Mouse (Mus musculus): ENCODE data around the gene Aspdh.

The Aspdh gene

GRCm38 (mm10) chr7:44465111-44465510 lies at the start of gene Aspdh:
Aspdh (plus strand) TSS chr7:44465391.
- no peak for DNase-seq

- no peak for DNase-seq
Observed at GRCm38 (mm10) chr7:44427666-44428065, 37.5 kb upstream of the Aspdh start.

- no peak for DNase-seq
Observed at GRCm38 (mm10) chr7:44428171-44428950, 36.8 kb upstream of the Aspdh start.

GRCm38 (mm10) chr7:44428968-44429521 lies 36.1 kb upstream of the Aspdh start, which contains the start of gene Lrrc4b:
Lrrc4b (plus strand) TSS chr7:44429018.
- DNase-seq = no peak

GRCm38 (mm10) chr7:44429534-44430488 lies 35.4 kb upstream of the Aspdh start:
- DNase-seq = no peak

- no peak for DNase-seq
Observed at GRCm38 (mm10) chr7:44432550-44432949, 32.6 kb upstream of the Aspdh start.

GRCm38 (mm10) chr7:44433371-44433770 lies 31.8 kb upstream of the Aspdh start:
- no peak for DNase-seq

GRCm38 (mm10) chr7:44434089-44434488 lies 31.1 kb upstream of the Aspdh start:
- DNase-seq = no peak

- DNase-seq = no peak
Observed at GRCm38 (mm10) chr7:44435796-44436195, 29.4 kb upstream of the Aspdh start.

- no peak for DNase-seq
Observed at GRCm38 (mm10) chr7:44436267-44436666, 28.9 kb upstream of the Aspdh start.

GRCm38 (mm10) chr7:44437188-44437587 lies 28.0 kb upstream of the Aspdh start:
- DNase-seq = no peak

GRCm38 (mm10) chr7:44437933-44438332 lies 27.3 kb upstream of the Aspdh start:
- no peak for DNase-seq

- no peak for DNase-seq
Observed at GRCm38 (mm10) chr7:44439696-44440095, 25.5 kb upstream of the Aspdh start.

- DNase-seq = no peak
Observed at GRCm38 (mm10) chr7:44440479-44440878, 24.7 kb upstream of the Aspdh start.

GRCm38 (mm10) chr7:44441180-44441579 lies 24.0 kb upstream of the Aspdh start:
- no peak for DNase-seq

- DNase-seq = no peak
Observed at GRCm38 (mm10) chr7:44441648-44442109, 23.5 kb upstream of the Aspdh start.

GRCm38 (mm10) chr7:44442407-44442821 lies 22.8 kb upstream of the Aspdh start:
- DNase-seq = no peak

GRCm38 (mm10) chr7:44443268-44444173 lies 21.7 kb upstream of the Aspdh start:
- DNase-seq = no peak

GRCm38 (mm10) chr7:44444886-44445527 lies 20.2 kb upstream of the Aspdh start:
- DNase-seq = no peak

GRCm38 (mm10) chr7:44445528-44445923 lies 19.7 kb upstream of the Aspdh start:
- no peak for DNase-seq

- no peak for DNase-seq
Observed at GRCm38 (mm10) chr7:44446070-44446855, 18.9 kb upstream of the Aspdh start.
